Mouse (Mus musculus): Measurements from ENCODE around the gene Prss12.

DNA sequence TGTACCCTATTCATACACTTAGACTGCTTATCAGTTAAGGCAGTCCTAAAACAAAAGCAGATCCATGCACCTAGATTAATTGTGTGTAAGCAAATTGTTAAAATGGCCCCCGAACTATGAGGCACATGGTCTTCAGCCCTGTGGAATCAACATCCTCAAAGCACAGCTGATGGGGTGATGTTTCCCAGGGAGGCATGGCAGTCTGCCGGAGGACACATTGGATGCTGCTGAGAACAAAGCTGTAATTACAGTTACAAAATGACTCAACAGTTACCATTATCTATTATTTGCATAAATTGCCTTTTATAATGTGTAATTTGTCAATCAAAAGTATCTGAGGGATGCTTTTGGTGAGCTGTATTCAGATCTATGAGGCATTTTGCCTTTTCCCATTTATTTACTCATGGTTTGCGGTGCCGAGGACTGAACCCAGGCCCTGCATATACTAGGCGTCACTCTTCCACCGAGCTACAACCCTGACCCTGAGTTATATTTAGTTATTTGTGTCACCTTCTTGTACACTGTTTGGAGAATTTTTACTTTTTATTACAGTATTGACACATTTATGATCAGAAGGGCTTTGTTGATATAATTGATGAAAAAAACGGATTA, 108.6 kb downstream of the Prss12 start:
- TF ChIP-seq ZC3H11A (IDR thresholded peaks at IDR 0.05; ENCODE audit: borderline replicate concordance, low read depth, low read length): no peak
- no peak for TF ChIP-seq ZNF384 (IDR thresholded peaks at IDR 0.05; ENCODE audit: low read depth, low read length)
- no peak for TF ChIP-seq MAFK (IDR thresholded peaks at IDR 0.05; ENCODE audit: insufficient read depth, low read depth, low read length)
- TF ChIP-seq CHD2 (IDR thresholded peaks at IDR 0.05; ENCODE audit: low read depth, low read length): no peak
- no peak for TF ChIP-seq HCFC1 (IDR thresholded peaks at IDR 0.05; ENCODE audit: borderline replicate concordance, insufficient read depth, low read length)

Data from ES-E14 (cell line).